Mouse (Mus musculus) brain, embryonic 14.5 days (tissue): ENCODE data around the gene Mlf2. TPM values are rescaled to one million over a fixed set of nuclear protein-coding genes. Genes with fewer than 3 reads are reported as not detected.
"Not testable (repeated sequence)": the region's sequence is repeated elsewhere in the genome, so short reads cannot be mapped to it uniquely, and the experiment has no call there.

ENCODE experiments used
- DNase-seq: peaks from one replicate; pipeline ENCODE4 v3.0.0-alpha.2; 2011; ENCODE audit warnings: low read depth
- CTCF ChIP-seq: fragments of 200-500 bp; IDR thresholded peaks from 2 replicates; pipeline ENCODE4 v1.5.1; 2012; ENCODE audit warnings: inconsistent platforms, mild to moderate bottlenecking, moderate library complexity, borderline replicate concordance; ENCODE audit not compliant: insufficient read depth, insufficient read length; ENCODE audit errors: extremely low read depth
- POLR2A ChIP-seq: fragments of 200-500 bp; IDR thresholded peaks from 2 replicates; pipeline ENCODE4 v1.6.1; 2012; ENCODE audit warnings: mild to moderate bottlenecking, inconsistent platforms, borderline replicate concordance; ENCODE audit not compliant: poor library complexity, insufficient read depth, insufficient read length, severe bottlenecking; ENCODE audit errors: extremely low read depth
- polyA plus RNA-seq: library from polyadenylated mRNA; depleted of rRNA; stranded (reverse); fragments of >200 nt; gene quantifications from 2 replicates; pipeline ENCODE4 v1.2.3, GENCODE M21; 2012; rRNA removed

Mlf2 gene
- polyA plus RNA-seq, result 551 and 626 TPM in 2 replicates

DNA sequence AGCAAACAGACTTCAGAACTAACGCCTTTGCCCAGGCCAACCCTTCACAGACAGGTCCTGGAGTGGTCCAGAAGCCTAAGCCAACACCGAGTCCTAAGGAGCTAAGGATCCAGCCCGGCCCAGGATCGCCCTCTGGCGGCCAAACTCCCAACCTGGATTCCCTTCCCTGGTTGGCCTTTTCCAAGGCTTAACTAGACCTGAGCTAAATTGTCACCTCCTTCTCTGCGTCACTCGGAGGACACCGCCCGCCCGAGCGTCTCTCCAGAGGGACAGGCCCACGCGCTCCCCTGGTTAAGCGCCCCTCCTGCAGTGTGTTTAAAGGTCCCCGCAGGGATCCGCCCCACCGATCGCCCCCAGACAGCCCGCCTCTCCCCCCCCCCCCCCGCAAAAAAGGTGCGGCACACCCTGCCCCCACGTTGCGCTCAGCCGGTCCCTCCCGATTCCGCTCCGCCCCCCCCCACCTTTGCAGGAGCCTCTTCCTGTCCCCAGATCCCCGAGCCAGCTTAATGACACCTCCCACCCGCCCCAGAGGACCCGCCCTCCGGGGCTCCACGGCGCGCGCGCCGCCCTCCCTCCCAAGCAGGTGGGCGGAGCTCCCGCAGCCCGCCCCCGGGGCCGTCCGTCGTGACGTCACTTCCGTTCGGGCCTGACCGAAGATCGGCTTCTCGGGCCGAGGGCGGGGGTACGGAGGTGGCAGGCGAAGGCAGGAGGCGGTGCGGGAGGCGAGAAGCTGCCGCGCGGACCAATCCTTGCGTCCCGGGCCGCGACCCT is at the start of gene Mlf2:
Gene Mlf2, plus strand, starts transcription at position 633 of the 771 bp plus-strand sequence.
- DNase-seq, result peak; percentile 99
- TF ChIP-seq CTCF, result peak; percentile 100
- TF ChIP-seq POLR2A, result peak; percentile 88

DNA sequence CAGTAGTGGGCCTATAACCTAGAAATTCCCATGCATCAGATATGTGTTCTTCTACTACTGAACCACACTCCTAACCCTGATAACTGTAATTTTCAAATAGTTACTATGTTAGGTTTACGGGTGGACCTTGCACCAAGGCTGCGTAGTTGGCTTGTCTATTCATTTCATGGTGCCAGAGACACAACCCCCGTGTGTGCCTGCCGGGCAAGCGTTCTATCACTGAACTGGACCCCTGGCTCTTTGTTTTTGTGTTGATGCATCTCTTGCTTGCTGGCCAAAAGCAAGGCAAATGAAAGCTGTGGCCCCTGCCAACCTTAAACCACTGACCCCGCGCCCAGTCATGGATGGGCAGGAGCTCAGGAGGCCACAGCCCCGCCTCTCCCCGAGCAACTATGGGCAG is 49.4 kb upstream of the Mlf2 start:
- DNase-seq, result no peak
- TF ChIP-seq POLR2A, result no peak
- TF ChIP-seq CTCF, result no peak

DNA sequence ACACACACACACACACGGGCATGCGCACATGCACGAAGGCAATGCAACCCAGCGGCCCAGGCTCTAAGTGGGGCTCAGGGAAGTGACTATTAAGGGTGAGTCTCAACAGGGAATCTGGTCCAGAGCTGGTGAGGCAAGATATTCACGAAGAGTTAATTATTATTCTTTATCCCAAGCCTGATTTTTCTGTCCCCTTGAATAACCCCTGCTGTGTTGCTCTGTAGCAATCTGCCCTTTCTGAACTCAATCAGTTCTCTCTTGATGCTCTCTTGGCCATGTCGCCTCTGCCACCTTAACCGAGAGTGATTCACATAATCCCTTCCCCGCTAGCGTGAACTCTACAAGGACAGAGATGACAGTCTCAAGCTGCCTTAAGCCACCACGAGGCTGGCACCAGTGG is 47.8 kb upstream of the Mlf2 start:
- TF ChIP-seq POLR2A, result no peak
- no peak for TF ChIP-seq CTCF
- DNase-seq, result no peak

DNA sequence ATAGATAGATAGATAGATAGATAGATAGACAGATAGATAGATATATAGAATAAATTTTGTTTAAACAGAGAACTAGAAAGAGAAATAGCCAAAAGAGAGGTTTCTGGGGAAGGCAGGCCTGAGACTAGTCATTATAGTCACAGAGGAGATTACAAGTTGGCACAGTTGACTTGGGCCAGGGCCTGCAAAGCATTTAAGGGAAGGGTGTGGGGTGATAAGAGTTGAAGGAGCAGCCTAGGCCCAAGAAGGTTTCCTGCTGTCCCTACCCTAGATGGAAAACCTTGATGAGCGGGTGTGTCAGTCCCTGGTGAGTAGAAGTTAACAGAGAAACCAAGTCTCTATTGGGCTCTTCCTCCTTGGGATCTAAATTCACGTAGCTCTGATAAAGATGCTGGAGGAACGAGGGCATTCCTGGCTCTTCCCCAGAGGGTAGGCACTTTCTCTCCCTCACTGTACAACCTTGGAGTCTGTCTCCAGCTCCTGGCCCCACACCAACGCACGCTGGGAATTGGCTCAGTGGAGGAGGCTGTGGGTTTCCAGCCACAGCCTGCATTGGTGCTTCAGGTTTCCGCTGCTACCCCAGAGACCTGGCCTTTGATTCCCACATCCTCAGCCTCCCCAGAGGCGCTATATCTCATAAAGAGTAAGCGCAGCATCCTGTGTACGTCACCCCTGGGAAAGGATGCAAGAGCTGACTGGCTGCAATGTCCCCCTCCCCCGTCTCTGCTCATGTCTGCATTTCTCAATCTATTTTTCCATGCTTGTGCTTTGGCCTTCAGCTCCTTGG is 46.3 kb upstream of the Mlf2 start:
- TF ChIP-seq CTCF, result no peak
- no peak for TF ChIP-seq POLR2A
- DNase-seq, result no peak

DNA sequence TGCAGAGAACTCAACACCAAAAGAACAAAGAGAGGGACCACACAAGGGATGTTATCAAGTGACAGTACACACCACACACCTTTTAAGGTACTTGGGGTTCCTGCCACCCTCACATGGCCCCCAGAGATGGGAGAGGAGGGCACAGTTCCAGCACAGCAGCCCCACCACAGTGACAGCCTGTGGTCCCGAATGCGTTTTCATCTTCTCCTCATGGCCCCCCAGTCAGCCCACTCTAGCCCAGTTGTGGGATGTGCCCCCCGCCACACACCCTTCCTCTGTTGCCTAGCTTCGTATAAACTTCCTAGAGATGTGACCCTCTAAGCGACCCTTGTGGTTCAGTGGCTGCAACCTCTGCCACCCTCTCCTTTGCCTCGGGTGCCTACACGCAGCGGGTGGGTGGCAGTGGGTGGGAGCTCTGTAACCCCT is 45.2 kb upstream of the Mlf2 start:
- no peak for DNase-seq

DNA sequence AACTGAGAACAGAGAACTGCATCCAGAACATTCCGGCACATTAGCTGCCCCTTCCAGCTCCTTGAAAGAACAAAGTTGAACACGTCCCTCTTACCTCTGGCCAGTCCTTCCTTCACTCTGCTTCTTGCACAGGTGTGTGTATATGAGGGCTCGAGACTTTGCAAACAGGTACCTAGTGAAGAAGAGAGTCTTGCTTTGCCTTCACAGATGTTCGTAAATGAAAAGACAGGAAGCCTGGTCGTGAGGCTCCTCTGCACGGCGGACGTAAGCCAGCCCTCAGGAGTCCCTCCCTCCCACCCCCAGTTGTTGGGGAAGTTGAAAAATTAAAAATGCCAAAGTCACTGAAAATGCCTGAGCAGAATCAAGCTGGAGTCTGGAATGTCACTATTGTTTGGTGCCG is 43.2 kb upstream of the Mlf2 start, which contains the start of gene Cd4:
Gene Cd4, minus strand, starts transcription at position 236 of the 400 bp plus-strand sequence.
- DNase-seq, result no peak
- TF ChIP-seq POLR2A (no peak), CTCF (no peak)

More for the DNA sequence above, 45.2 kb upstream of the Mlf2 start:
- TF ChIP-seq CTCF (no peak), POLR2A (no peak)

DNA sequence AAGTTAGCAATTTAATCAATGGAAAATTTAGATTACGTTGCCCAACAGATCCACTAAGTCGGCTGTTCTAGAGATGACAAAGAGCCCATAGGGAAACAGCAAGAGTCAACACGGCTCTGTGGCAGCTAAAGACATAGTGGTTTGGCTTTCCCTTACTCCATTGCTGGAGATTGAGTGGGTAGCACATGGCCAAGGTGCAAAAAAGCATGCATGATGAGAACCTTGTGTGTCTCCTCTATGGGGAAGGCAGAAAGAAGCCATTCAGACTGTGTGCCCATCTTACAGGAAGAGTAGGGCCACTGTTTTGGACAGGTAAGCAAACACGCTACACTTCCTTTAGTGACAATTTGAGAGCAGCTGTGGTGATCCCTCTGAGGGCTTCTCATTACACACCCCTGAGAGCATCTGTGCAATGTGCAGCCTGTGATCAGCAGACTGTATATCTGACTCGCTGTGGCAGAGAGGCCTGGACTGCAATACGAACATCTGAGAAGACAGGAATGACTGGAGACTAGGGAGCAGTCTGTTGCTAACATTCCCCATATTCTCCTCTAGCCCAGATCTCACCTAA is 42.5 kb upstream of the Mlf2 start:
- TF ChIP-seq CTCF (no peak), POLR2A (no peak)
- no peak for DNase-seq

DNA sequence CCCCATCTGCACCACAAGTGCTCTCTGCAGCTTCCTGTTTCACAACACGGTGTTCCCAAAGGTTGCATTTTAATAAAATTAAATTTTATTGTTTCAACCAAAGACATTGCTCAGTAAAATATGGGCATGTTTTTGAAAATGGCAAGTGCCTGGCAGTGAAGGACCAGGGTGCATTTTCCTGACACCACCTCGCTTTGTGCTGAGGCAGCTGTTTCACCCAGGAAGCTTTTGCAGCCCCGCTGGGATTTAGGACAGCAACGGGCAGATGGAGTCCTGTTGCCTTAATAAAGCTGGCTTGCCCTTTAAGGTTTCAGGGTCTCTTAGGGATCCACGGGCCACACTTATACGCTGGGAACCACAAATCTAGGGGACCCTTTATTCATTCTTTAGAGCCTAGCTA is 40.2 kb upstream of the Mlf2 start:
- DNase-seq, result no peak
- no peak for TF ChIP-seq CTCF
- TF ChIP-seq POLR2A, result no peak

DNA sequence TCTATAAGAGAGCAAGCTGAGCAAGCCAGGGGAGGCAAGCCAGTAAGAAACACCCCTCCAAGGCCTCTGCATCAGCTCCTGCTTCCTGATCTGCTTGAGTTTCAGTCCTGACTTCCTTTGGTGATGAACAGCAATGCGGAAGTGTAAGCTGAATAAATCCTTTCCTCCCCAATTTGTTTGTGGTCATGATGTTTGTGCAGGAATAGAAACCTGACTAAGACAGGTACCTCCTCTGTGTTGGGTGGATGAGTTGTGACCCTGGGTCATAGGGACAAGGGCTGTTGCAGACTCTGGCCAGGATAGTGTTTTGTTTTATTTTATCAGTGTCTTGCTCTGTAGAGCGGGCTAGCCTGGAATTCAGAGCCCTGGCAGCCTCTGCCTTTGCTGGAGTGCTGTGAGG is 37.1 kb upstream of the Mlf2 start:
- DNase-seq, result not testable (repeated sequence)

DNA sequence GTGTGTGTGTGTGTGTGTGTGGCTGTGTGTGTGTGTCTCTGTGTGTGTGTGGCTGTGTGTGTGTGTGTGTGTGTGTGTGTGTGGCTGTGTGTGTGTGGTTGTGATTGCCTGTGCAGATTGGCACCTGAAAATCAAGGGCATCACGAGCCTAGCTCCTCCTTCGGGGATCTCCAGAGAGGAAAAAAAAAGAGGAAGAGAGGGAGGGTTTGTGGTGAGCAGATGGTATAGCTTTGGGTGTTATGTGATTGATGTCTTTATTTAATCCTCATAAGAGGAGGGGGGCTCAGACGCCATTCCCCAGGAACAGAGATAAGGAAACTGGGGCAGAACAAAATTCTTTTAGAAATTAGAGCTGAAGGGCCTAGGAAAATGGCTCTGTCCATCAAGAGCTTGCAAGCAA is 32.8 kb upstream of the Mlf2 start:
- TF ChIP-seq CTCF, result no peak
- TF ChIP-seq POLR2A, result no peak
- DNase-seq, result peak; percentile 68

DNA sequence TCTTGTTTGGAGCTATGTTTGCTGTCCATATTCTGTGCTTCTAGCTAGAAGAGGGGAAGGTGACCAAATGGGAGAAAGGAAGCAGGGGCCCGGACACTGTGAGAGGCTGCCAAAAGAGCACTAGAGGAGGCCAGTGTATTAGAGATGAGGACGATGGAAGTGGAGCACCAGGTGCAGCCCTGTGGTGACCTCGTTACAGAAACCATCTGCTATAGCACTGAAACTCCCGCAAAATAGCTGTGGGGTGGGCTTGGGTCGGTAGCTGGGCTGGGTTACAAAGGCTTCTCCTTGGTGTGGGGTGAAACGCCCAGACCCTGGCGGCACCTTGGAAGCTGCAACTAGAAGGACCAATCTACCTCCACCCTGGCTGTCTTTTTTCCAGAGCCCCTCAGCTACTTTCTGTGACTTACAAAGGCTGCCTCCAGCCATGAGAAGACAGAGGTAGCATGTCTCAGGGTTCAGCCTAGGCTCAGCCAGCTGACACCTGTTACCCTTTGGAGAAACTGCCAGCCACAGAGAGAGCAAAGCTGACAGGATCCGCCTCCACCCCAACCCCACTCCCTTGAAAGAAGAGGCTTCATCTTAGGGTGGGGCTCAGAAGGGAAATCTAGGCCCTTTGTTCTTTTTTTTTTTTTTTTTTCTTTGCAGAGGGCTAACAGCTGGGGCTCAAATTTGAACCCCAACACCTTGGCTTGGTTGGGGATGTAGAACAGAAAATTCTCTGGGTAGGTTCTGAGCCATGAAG is 31.0 kb upstream of the Mlf2 start:
- no peak for DNase-seq
- TF ChIP-seq CTCF (no peak), POLR2A (no peak)
